Mouse (Mus musculus) MEL-GATA-1-ER (cell line): ENCODE data around the gene Gm14744.
"Not testable (repeated sequence)": the region's sequence is repeated elsewhere in the genome, so short reads cannot be mapped to it uniquely, and the experiment has no call there.

Experiments
- DNase-seq: peaks from one replicate; pipeline ENCODE4 v3.0.0-alpha.2; 2012; ENCODE audit warnings: low read depth; ENCODE audit errors: extremely low read depth

Gene Gm14744

GRCm38 (mm10) chrX:77864458-77864857 lies at the start of gene Gm14744:
Gene Gm14744 (plus strand): TSS chrX:77864758.
- DNase-seq = not testable (repeated sequence)

DNA sequence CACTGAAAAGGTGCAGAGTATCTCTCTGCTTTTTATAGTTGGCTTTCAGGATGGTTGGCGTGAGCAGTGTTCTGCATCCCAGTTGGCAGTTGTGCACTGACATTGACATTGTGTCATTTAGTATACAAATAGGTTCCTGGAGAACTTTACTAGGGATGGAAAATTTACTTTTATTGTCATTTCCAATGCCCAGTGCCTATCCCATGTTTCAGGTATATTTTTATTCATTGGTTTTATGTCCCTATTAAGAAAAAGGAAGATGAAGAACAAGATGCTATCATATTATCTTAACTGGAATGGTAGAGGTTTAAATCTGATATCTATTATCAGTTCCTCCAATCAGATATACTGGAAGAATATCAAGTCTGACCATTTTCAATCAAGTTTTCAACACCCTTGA lies 11.0 kb upstream of the Gm14744 start, which contains the start of gene Pbsn:
TSS of gene Pbsn (minus strand) at position 101 of the 400 bp plus-strand sequence.
- DNase-seq = no peak

DNA sequence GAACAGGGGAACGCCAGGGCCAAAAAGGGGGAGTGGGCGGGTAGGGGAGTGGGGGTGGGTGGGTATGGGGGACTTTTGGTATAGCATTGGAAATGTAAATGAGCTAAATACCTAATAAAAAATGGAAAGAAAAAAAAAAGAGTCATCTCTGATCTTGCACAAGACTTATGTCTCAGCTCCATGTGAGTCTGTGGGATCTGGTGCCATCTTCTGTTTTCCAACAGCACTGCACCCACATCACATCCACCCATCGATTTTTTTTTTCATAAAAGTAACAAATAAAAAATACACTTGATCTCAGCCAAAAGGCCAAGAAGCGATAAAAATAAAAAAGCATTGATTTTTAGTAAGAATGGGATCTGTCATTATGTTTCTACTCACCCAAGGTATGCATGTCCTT lies 15.5 kb downstream of the Gm14744 start:
- DNase-seq = peak; percentile 11
